Mouse (Mus musculus) liver, embryonic 12.5 days (tissue): ENCODE measurements around the gene Ccr10. TPM values are rescaled to one million over a fixed set of nuclear protein-coding genes. Genes with fewer than 3 reads are reported as not detected.
A peak's percentile ranks its signal among the peaks of the same experiment; 100 is the strongest.

Experiments
- ATAC-seq: fragments of 200-750 bp; cut with Nextera tagmentation; 2 replicates; pipeline ENCODE4 v1.8.0; 2017; ENCODE audit warnings: moderate number of reproducible peaks, mild to moderate bottlenecking, moderate library complexity
- H3K27ac ChIP-seq: fragments of 300-500 bp; sonication (generic); 2 replicates; pipeline ENCODE4 v1.5.1; 2016; ENCODE audit warnings: mild to moderate bottlenecking
- H3K27me3 ChIP-seq: fragments of 300-500 bp; sonication (generic); replicated peaks from 2 replicates; pipeline ENCODE4 v1.6.1; 2016; ENCODE audit warnings: mild to moderate bottlenecking, moderate library complexity
- H3K36me3 ChIP-seq: fragments of 300-500 bp; sonication (generic); 2 replicates; pipeline ENCODE4 v1.6.1; 2016; ENCODE audit warnings: mild to moderate bottlenecking, moderate library complexity
- H3K4me1 ChIP-seq: fragments of 300-500 bp; sonication (generic); 2 replicates; pipeline ENCODE4 v1.6.1; 2016
- H3K4me2 ChIP-seq: fragments of 300-500 bp; sonication (generic); 2 replicates; pipeline ENCODE4 v1.6.1; 2016; ENCODE audit warnings: mild to moderate bottlenecking, moderate library complexity
- H3K4me3 ChIP-seq: fragments of 300-500 bp; sonication (generic); 2 replicates; pipeline ENCODE4 v1.5.1; 2016; ENCODE audit warnings: mild to moderate bottlenecking, moderate library complexity
- H3K9ac ChIP-seq: fragments of 300-500 bp; sonication (generic); 2 replicates; pipeline ENCODE4 v1.6.1; 2016; ENCODE audit warnings: mild to moderate bottlenecking, moderate library complexity
- H3K9me3 ChIP-seq: fragments of 300-500 bp; sonication (generic); replicated peaks from 2 replicates; pipeline ENCODE4 v1.6.1; 2016; ENCODE audit warnings: mild to moderate bottlenecking, moderate library complexity
- WGBS: fragments of 180-500 bp; shearing (Covaris S2); methylation state at CpG from one replicate; pipeline ENCODE4 v1.1.7; 2016; ENCODE audit not compliant: insufficient replicate concordance; 5-methylcytosine and 5-hydroxymethylcytosine counted together
- polyA plus RNA-seq: library from polyadenylated mRNA; unstranded; fragments of >200 nt; fragmentation: Nextera tagmentation; extraction: Ambion mirVana; gene quantifications from 2 replicates; pipeline ENCODE4 v1.2.1, GENCODE M21; 2016

Gene Ccr10
- polyA plus RNA-seq, 1 experiment from 2014 or later = 0.07 TPM

- WGBS = 79% methylated on average over 6 of the region's 6 CpGs
- peaks cover 33% of the 10 kb centered on the region for H3K4me1 ChIP-seq
- no peak for ATAC-seq
- peaks cover 52% of the 10 kb centered on the region for H3K36me3 ChIP-seq
- H3K27me3 ChIP-seq = no peaks in the 10 kb centered on the region
- H3K27ac ChIP-seq = no peak overlapping the region
- H3K4me3 ChIP-seq = no peak overlapping the region
- no peak overlapping the region for H3K9ac ChIP-seq
- no peaks in the 10 kb centered on the region for H3K9me3 ChIP-seq
- H3K4me2 ChIP-seq = no peak overlapping the region
These were observed 19.4 kb upstream of the Ccr10 start for GRCm38 (mm10) chr11:101194643-101195042.

GRCm38 (mm10) chr11:101194137-101194536 is 18.9 kb upstream of the Ccr10 start:
- Histone ChIP-seq H3K9me3 (no peaks in the 10 kb centered on the region), H3K4me2 (no peak overlapping the region), H3K9ac (no peak overlapping the region), H3K4me1 (peaks cover 33% of the 10 kb centered on the region), H3K27me3 (no peaks in the 10 kb centered on the region), H3K27ac (no peak overlapping the region), H3K36me3 (peaks cover 47% of the 10 kb centered on the region), H3K4me3 (no peak overlapping the region)
- WGBS = 66% methylated on average over 5 of the region's 5 CpGs
- no peak for ATAC-seq

GRCm38 (mm10) chr11:101193076-101193475 is 17.8 kb upstream of the Ccr10 start:
- no peaks in the 10 kb centered on the region for H3K27me3 ChIP-seq
- no peak overlapping the region for H3K4me2 ChIP-seq
- ATAC-seq = no peak
- H3K4me3 ChIP-seq = no peak overlapping the region
- peaks cover 36% of the 10 kb centered on the region for H3K36me3 ChIP-seq
- H3K27ac ChIP-seq = no peak overlapping the region
- no peak overlapping the region for H3K9ac ChIP-seq
- peaks cover 40% of the 10 kb centered on the region for H3K4me1 ChIP-seq
- 82% methylated on average over 7 of the region's 7 CpGs for WGBS
- no peaks in the 10 kb centered on the region for H3K9me3 ChIP-seq

- Histone ChIP-seq H3K4me1 (peaks cover 44% of the 10 kb centered on the region), H3K36me3 (peaks cover 32% of the 10 kb centered on the region), H3K9me3 (no peaks in the 10 kb centered on the region), H3K4me2 (no peak overlapping the region), H3K4me3 (no peak overlapping the region), H3K27ac (peak overlapping the region; percentile 96; the same call in 1 of the 2 replicates), H3K9ac (no peak overlapping the region), H3K27me3 (no peaks in the 10 kb centered on the region)
- 80% methylated on average over 6 of the region's 6 CpGs for WGBS
- ATAC-seq = no peak
These were observed 17.4 kb upstream of the Ccr10 start for GRCm38 (mm10) chr11:101192646-101193045.

GRCm38 (mm10) chr11:101191919-101192470 is 16.8 kb upstream of the Ccr10 start:
- WGBS = 87% methylated on average over 4 of the region's 4 CpGs

GRCm38 (mm10) chr11:101190913-101191907 is 16.0 kb upstream of the Ccr10 start:
- Histone ChIP-seq H3K27me3 (no peaks in the 10 kb centered on the region), H3K9me3 (no peaks in the 10 kb centered on the region), H3K36me3 (peaks cover 18% of the 10 kb centered on the region), H3K27ac (peak overlapping the region; percentile 96), H3K4me3 (no peak overlapping the region), H3K9ac (peak overlapping the region; percentile 73), H3K4me1 (peaks cover 44% of the 10 kb centered on the region), H3K4me2 (peak overlapping the region; percentile 59)
- WGBS = 44% methylated on average over 17 of the region's 17 CpGs
- no peak for ATAC-seq

More at GRCm38 (mm10) chr11:101191919-101192470, 16.8 kb upstream of the Ccr10 start:
- Histone ChIP-seq H3K27ac (peak overlapping the region; percentile 96), H3K4me2 (no peak overlapping the region), H3K9ac (no peak overlapping the region), H3K4me1 (peaks cover 44% of the 10 kb centered on the region), H3K27me3 (no peaks in the 10 kb centered on the region), H3K4me3 (no peak overlapping the region), H3K36me3 (peaks cover 26% of the 10 kb centered on the region), H3K9me3 (no peaks in the 10 kb centered on the region)
- ATAC-seq = no peak

- H3K36me3 ChIP-seq = peaks cover 18% of the 10 kb centered on the region
- H3K27me3 ChIP-seq = no peaks in the 10 kb centered on the region; the same call in 1 of the 2 replicates
- H3K4me2 ChIP-seq = peak overlapping the region; percentile 59
- 0 out of 2 replicates have a peak overlapping the region, but pooled peaks have one; percentile 10 for H3K4me3 ChIP-seq
- no peaks in the 10 kb centered on the region for H3K9me3 ChIP-seq
- ATAC-seq = peak; percentile 85
- peaks cover 44% of the 10 kb centered on the region for H3K4me1 ChIP-seq
- H3K9ac ChIP-seq = peak overlapping the region; percentile 73
- WGBS = 43% methylated on average over 8 of the region's 8 CpGs
- H3K27ac ChIP-seq = peak overlapping the region; percentile 96
These were observed 15.1 kb upstream of the Ccr10 start for GRCm38 (mm10) chr11:101190181-101190912.

GRCm38 (mm10) chr11:101189495-101190180 is 14.4 kb upstream of the Ccr10 start:
- WGBS = 11% methylated on average over 6 of the region's 6 CpGs
- Histone ChIP-seq H3K27ac (peak overlapping the region; percentile 96), H3K36me3 (peaks cover 18% of the 10 kb centered on the region), H3K27me3 (peaks cover 5% of the 10 kb centered on the region), H3K9me3 (no peaks in the 10 kb centered on the region), H3K4me2 (peak overlapping the region; percentile 59), H3K4me3 (peak overlapping the region; percentile 10; the same call in 1 of the 2 replicates), H3K9ac (peak overlapping the region; percentile 73), H3K4me1 (peaks cover 44% of the 10 kb centered on the region)
- peak; percentile 97 for ATAC-seq

- Histone ChIP-seq H3K9ac (no peak overlapping the region), H3K27me3 (peaks cover 18% of the 10 kb centered on the region), H3K36me3 (peaks cover 12% of the 10 kb centered on the region), H3K4me2 (no peak overlapping the region), H3K4me3 (no peak overlapping the region), H3K4me1 (peaks cover 44% of the 10 kb centered on the region), H3K27ac (peak overlapping the region; percentile 96), H3K9me3 (no peaks in the 10 kb centered on the region)
- no peak for ATAC-seq
- WGBS = 86% methylated on average over 11 of the region's 11 CpGs
These were observed 13.0 kb upstream of the Ccr10 start for GRCm38 (mm10) chr11:101188166-101188805.

- 80% methylated on average over 5 of the region's 5 CpGs for WGBS
- no peak for ATAC-seq
- Histone ChIP-seq H3K36me3 (peaks cover 6% of the 10 kb centered on the region), H3K4me3 (no peak overlapping the region), H3K9ac (no peak overlapping the region), H3K9me3 (no peaks in the 10 kb centered on the region), H3K27ac (0 out of 2 replicates have a peak overlapping the region, but pooled peaks have one; percentile 34), H3K27me3 (peaks cover 26% of the 10 kb centered on the region), H3K4me1 (peaks cover 44% of the 10 kb centered on the region), H3K4me2 (no peak overlapping the region)
These were observed 12.3 kb upstream of the Ccr10 start for GRCm38 (mm10) chr11:101187541-101187940.
